Mouse (Mus musculus) gastrocnemius, postnatal 4 days (tissue): Measurements from ENCODE around the gene Sdhb. TPM values are rescaled to one million over a fixed set of nuclear protein-coding genes. Genes with fewer than 3 reads are reported as not detected.

Experiments used
- DNase-seq, 2 experiments: peaks; one replicate each; pipeline ENCODE4 v3.0.0; 2021 to 2022; ENCODE audit warnings: low spot score in 2 of 2, mixed read lengths in 2 of 2
- total RNA-seq, 2 experiments: library from RNA; stranded (reverse); gene quantifications; 2 replicates each; pipeline ENCODE4 v1.2.3; 2021

Gene Sdhb
- total RNA-seq, 2 experiments from 2014 or later: 295 to 300 TPM

DNA sequence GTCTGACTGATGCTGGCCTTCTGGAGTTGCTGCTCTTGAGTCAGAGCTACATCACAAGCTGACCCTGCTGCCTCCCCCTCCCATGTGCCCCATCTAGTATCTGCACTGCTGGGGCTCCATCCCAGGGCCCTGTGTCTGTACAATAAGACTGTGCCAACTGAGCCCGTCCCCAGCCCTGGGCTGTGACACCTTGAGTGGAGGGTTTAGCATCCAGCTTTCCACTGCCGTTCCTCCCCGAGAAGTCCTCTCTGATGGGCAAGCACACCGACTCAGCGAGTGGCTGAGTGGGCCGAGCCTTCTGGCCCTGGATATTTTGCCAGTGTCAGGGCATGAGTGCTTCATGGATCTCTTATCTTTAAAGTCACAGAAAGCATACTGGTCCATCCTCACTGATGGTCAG is 13.4 kb downstream of the Sdhb start:
- DNase-seq: no peak

DNA sequence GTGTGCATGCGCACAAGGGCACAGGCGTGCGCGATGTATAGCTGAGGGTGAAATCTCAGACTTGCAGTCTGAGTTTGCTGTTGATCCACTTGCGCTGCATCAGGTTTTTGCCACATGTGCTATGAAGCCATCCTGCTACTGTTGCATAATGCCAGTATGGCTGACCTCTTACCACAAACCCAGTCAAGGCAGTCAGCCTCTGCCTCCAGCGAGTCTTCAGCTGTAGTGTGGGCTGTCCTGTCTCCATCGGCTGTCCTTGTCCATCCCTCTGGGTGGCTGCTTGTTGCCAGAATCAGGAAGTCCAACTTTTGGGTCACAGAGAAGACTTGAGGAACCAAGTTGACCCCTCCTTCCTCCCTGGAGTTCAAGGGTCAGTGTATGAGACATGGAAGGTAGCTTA is 14.4 kb downstream of the Sdhb start:
- DNase-seq: no peak

DNA sequence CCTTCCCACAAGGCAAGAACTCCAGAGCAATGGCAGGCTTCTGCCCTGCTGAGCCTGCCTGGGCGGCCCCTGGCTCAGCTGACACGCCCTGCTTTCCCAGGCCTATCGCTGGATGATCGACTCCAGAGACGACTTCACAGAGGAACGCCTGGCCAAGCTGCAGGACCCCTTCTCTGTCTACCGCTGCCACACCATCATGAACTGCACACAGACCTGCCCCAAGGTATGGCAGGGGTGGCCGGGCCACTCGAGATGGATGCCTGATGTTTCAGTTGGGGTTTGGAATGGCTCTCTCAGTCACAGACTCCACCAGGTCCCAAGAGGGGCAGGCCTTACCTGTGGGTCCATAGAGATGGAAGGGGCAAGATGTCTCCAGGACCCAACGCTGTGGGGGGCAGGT is 16.3 kb downstream of the Sdhb start:
- DNase-seq: no peak

DNA sequence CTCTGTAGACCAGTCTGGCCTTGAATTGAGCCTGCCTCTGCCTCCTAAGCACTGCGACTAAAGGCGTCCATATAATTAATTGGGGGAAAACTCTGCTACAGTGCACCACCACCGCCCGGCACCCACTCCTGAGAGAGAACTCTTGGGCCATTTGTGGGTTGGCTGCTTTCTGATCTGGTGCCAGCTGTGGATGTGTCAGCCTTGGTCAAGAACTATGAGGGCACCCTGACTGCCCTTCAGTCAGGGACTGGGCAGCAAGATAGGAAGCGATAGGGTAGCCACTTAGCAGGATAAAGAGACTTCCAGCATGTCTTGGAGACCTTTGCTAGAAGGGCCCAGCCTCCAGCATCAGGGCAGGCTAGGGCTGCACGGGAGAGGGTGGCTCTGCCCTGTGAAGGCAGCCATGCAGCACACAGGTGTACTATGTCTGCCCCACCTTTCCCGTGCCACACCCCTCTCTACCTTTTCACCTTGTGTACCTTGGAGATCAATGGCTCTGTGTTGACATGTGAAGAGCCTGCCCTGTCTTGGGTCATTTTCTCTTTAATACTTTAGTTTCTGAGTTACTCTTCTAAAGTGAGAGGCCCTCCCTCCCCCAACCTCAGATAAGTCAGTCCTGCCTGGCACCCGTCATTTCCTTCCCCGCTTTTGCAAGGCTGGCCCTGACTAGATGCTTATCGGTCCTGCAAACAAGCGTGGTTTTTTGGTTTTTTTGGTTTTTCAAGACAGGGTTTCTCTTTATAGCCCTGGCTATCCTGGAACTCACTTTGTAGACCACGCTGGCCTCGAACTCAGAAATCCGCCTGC is 17.1 kb downstream of the Sdhb start:
- no peak for DNase-seq

DNA sequence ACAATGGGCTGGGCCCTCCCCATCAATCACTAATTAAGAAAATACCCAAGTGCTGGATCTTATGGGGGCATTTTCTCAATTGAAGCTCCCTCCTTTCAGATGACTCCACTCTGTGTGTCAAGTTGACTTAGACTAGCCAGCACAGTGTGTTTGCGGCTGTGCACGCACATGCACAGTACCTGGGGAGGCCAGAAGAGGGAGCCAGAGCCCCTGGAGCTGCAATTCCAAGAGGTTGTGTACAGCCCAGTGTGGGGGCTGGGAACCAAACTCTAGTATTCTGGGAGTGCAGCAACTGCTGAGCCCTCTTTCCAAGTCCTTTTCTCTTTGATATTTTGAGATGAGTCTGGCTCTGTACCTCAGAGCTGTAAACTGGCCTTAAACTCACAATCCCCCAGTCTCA is 20.6 kb downstream of the Sdhb start:
- no peak for DNase-seq

DNA sequence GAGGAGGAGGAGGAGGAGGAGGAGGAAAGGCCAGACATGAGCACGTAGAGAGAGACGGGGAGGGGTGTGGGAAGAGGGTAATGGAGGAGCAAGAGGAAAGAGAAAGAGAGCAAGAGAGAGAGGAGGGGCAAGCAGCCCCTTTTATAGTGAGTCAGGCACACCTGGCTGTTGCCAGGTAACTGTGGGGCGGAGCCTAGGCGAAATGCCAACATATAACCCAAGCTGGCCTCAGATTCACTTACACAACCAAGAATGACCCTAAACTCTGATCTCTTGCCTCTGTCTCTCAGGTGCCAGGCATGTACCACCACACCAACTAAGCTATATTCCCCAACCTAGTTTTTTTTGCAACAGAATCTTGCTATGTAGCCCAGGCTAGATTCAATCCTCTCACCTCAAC is 21.8 kb downstream of the Sdhb start:
- no peak for DNase-seq

DNA sequence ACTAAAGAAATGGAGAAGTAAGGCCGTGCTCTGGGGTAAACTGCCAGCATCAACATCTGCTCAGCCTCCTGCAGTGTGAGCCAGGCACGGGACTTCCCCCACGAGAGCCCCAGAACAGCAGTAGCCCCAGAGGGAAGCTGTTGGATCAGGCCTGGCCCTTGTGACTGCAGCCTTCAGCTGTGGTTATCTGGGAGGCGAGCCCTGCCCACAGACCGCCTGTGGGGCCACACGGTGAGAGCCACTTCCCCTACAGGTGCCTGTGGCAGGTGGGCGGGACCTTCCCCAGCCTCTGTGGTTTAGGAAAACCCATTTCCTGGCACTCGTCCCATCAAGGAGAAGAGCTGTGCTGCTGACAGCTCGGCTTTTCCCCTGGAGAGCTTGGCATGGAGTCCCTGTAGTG is 22.4 kb downstream of the Sdhb start:
- DNase-seq: peak in 1 of 2 experiments; percentile 56

DNA sequence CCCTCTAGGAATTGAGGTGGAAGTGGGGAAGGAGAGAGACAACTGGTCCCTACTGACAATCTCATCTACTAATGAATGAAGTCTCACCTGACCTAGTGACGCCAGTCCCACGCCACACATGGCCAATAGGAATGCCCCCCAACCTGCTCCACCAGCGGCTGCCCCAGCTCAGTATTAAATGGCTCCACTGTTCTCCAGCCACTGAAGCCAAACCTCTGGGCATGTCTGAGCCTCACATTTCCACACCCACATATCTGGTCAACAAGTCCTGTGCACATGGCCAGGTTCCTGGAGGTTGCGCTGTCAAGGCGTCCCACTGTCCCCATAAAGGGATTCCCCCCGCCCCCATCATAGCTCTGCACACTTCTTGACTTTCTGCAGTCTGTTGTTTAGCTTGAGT is 23.5 kb downstream of the Sdhb start:
- DNase-seq: no peak

DNA sequence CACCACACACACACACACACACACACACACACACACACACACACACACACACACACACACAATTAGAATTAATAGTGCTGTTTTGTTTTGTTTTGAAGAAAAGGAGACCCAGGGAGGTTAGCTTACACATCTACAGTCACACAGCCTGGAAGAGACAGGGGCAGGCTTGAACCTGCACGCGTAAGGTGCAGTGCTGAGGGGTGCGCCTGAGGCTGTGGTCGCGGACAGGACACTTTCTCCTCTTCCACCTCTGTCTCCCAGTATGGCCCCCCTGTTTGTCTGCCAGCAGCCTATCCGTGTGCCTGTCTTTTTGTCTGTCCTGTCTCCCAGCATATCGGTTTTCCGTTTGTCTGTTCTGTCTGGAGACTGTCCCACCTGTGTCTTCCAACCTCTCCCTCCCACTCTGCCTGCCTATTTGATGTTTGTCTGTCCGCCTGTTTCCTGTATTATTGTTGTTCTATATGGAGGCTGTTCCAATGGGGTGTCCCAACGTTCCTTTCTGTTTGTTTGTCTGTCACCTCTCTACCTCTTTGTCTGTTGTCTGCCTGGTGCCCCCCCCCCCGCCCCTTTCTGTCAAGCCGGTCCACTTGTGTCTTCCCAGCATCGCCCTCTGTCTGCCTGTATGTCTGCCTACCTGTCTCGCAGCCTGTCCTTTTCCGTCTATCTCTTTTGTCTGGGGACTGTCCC is 25.2 kb downstream of the Sdhb start:
- DNase-seq: no peak

DNA sequence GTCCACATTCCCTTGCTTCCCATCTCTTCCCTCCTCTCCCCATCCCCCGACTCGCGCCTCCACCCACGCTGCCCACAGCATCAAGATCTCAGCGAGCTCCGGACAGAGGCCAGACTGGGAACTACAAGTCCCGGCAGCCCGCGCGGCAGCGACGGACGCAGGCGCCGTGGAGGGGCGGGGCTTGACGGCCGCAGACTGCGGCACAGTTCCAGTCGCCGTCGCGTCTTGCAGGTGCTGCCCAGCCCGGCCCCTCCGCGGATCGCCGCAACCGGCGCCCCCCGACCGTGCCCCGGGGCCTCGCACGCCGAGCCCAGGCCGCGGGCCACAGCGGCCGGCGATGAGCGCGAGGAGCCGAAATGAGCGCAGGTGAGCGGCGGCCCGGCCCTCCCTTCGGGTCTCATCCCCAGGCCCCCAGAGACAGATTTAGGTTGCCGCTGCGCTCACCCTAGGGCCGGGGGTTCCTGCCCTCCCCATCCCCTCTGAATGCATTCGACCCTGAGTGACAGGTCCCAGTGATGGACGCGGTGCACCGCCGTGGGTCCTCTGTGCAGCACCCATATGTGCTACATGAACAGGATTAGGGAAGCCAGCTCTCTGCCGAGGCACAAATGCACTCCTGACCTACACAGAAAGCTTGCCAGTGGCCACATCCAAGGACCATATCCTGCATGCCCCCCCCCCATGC is 25.9 kb downstream of the Sdhb start, which contains the start of gene Atp13a2:
TSS of gene Atp13a2 (plus strand) at position 163 of the 685 bp plus-strand sequence.
- DNase-seq: peak; percentile 89 to 94

DNA sequence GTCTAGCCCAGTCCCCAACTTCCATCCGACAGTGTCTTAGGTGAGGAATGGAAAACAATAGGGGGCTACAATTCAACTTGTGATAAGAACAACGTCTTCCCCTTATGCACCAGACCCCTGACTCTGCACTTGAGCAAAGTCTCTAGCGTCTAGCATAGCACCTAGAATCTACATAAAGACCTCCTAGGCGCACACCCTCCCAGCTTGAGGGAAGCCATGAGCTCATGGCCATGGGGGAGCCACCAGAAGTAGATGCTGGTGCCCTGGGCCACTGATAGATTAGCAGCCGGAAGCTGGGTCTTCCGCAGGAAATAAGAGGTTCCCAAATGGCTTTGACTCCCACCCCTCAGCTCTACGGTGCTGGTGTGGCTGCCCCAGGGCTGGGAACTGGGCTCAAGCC is 26.5 kb downstream of the Sdhb start:
- DNase-seq: no peak

DNA sequence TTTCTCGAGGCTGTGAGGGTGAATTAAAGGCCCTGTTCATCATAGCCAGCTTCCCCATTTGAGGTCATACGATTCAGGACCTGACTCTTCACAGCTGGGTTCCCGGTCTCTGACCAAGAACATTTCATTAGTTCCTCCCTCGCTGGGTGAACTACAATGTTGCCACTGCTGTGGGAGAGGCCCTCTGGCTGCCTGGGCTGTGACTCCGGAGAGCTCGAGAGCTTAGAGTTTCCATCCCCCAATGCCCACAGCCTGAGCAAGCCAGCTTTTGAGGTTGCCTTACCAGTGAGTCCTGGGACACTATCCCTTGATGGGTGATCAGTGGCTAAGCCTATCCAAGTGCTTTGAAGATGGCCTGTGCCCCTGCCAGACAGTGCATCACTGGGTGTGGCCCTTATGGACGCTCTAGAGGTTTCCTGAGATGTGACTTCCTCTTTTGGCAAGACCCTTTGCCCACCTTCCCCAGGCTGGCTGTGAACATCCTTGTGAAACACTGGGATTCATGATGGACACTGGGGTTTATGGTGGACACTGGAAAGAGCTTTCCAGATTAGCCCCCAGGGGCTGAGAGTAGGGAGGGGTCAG is 27.8 kb downstream of the Sdhb start:
- DNase-seq: no peak

DNA sequence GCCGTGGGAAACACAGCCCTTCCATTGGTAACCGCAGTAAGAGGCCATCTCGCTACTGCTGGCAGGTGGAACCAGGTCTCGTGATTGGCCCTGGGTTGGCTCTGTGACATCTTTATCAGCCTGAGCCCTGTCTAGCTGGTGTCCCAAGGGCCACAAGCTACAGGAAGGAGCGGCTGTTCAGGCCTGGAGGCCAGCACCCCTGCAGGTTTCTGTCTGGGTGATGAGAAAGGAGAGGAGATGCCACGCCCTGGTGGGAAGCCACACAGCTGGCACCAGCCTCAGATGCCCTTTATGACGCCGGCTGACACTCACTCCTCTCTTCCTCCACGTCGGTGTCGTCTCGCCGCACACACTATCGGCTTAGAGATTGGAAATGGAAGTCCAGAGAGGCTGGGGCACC is 28.4 kb downstream of the Sdhb start:
- DNase-seq: no peak

DNA sequence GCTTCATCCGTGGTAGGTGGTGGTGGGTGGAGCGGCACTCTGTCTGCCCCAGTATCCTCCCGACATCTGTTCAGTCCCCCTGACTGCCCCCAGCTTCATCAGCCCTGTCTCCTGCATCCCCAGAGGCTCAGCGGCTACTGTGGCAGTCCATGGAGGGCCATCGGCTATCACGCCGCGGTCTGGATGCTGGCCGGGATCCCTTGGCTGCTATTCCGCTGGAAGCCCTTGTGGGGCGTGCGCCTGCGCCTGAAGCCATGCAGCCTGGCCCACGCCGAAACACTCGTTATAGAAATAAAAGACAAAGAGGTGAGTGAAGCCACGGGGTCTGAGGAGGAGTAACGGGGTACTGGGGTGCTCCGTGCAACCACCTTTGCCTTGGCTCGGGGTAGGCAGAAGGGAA is 31.2 kb downstream of the Sdhb start:
- DNase-seq: no peak

DNA sequence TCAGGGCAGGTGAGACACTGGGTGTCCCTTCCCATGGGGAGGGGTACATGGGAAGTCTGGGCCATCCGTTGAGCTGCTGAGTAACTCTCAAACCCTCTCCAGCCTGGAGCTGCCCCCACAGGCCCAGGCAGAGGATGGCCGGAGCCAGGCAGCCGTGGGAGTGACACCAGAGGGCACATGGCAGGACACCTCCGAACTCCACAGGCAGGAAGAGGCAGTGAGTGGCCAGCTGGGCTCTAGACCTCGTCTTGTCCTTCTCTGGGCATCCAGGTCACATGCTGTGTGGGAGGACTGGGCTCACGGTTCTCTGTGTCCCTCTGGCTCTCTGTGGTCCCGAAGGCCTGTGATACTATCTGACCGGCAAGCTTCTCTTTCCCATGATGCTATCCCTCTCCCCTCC is 32.8 kb downstream of the Sdhb start:
- DNase-seq: no peak

DNA sequence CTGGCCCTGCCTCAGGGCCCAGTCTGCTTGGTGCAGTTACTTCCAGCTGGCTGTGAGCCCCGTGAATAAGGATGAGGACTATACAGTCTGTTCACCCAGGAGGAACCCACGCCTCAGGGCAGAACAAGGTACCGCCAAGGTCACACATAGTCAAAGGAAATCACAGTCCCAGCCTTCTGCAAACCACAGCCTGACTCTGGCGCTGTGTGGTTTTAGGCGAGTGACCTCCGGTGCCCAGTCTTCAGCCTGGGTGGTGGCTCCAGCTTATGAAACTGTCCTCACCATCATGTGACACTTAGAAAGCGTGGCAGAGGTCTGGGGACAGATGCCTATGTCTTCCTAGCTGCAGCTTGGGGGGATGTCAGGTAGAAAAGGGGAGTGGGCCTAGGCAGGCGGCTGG is 34.8 kb downstream of the Sdhb start:
- DNase-seq: no peak

DNA sequence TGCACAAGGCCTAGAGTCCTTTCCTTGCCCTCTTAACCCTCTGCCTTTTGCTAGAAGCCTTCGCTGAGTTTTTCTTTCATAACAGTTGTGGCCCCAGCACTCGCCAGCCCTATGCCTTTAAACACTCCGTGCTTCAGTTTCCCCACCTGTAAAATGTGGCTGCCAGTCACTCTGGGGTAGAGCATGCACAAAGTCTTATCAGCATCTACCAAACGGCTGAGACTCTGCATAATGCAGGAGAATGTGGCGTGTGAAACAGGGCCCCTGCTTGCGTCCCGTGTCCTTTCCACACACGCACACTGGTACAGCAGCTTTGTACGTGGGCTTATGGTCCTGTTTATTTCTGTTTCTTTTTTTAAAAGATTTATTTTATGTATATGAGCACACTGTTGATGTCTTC is 35.8 kb downstream of the Sdhb start:
- DNase-seq: no peak

DNA sequence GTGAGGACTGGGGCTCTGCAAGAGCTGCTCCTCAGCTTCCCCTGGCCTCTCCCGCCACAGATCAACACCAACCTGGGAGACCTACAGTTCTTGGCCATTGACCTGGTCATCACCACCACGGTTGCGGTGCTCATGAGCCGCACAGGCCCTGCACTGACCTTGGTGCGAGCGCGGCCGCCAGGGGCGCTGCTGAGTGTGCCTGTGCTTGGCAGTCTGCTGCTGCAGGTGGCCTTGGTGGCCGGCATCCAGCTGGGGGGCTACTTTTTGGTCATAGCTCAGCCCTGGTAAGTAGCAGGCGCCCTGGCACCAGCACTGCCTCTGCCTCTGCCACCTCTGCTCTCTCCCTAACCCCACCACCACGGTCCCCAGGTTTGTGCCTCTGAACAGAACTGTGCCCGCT is 45.0 kb downstream of the Sdhb start:
- DNase-seq: no peak

DNA sequence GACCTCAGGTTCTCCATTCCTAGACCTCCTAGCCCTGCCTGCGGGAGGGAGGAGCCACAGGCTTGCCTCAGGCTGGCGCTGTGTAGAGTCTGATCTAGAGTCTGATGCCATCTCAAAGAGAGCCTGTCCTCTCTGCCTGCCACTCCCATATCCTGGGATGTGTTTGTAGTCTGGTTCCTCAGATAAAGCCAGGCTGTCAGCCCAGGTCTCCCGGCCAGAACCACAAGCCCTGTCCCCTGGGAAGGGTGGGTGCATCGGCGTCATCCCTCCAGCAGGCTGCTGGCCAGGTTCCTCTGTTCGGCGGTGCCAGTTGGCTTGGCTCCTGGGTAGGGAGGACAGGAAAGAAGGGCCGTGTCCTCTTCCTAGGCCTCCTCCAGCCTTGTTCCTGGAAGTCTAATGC is 47.0 kb downstream of the Sdhb start:
- no peak for DNase-seq

DNA sequence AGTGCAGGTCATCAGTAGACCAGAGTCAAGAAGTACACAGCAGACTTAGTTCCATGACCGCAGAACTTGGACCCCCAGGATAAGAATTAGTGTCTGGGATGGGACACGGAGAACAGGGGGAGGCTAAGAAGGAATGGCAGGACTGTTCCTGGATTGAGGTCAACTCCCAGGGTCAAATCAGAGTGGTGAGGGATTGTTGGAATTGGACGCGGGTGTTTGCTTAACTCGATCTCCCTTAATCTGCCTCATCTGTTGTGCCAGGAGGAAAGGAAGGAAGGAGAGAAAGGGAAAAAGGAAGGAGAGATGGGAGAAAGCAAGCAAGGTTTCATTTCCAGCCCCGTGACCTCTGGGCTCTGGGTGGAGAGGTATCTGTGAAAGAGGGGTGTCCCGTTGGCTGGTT is 49.1 kb downstream of the Sdhb start, which contains the start of gene Mfap2:
TSS of gene Mfap2 (plus strand) at position 301 of the 400 bp plus-strand sequence.
- DNase-seq: no peak

DNA sequence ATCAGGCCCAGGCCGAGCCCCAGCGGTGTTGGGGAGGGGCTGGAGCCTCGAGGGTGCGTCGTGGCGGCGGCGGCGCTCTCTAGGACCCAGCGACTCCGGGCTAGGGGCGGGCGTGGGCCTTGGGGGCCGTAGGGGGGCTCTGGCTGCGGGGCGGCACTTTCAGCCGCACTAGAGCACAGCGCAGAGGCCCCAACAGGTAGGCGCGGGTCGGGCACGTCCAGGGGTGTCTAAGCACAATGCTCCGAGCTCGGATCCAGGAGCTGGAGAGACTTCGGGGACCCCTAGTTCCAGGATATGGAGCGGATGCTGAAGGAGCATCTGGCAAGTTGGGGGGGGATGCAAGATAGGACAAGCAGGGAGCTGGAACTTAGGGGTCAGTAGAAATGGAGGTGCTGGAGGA is 49.5 kb downstream of the Sdhb start:
- peak in 1 of 2 experiments; percentile 65 for DNase-seq

DNA sequence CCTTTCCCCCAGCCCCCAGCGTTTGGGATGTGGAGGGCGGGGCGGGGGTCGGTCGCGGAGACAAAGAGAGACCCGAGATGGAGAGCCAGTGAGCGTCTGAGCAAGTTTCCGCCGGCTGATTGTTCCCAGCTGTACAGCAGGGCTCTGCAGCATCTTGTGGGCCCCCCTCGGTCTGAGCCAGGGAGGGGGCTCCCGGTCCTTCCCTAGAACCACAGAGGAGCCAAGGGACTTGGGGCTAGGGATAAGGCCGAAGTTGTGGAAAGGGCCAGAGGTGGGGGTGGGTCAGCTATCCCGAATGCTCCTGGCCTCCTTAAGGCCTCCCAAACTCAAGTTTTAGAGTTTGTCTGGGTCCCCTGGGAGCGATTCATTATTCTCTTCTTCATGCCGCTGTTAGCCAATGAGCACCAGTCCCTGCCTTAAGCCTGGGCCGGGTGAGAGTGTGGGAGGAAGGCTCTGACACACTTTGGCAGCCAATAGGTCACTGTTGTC is 50.0 kb downstream of the Sdhb start:
- DNase-seq: peak in 1 of 2 experiments; percentile 53
